8 mouse cellular contexts compared by ENCODE assay signal in genomic region chr19:26746709-26747467, GRCm38 (mm10).
DNase-seq lines count a peak whose midpoint lies in the region; ATAC-seq and TF ChIP-seq lines count a peak whose summit lies in the region.

No protein-coding gene starts in this region.

- TF ChIP-seq CTCF in thymus, adult 2 months (IDR thresholded peaks at IDR 0.05; ENCODE audit: borderline replicate concordance, control insufficient read depth, extremely low read depth, insufficient read depth, low read length, poor library complexity) = no peak

- WGBS in thymus, adult 2 months = 42% methylated on average over 6 of the region's 6 CpGs
- WGBS in liver, embryonic 12.5 days (ENCODE audit: insufficient replicate concordance) = 58% methylated on average over 6 of the region's 6 CpGs

- H3K27me3 ChIP-seq in thymus, adult 2 months (ENCODE audit: control insufficient read depth, insufficient read depth, low read length) = no peaks in the 10 kb centered on the region
- H3K27me3 ChIP-seq in liver, embryonic 12.5 days (replicated peaks) = no peaks in the 10 kb centered on the region

- peak overlapping the region; percentile 73 for H3K4me2 ChIP-seq in liver, embryonic 12.5 days

- DNase-seq in embryo, embryonic 9.5 days (ENCODE audit: extremely low spot score) = peak; percentile 15
- DNase-seq in embryo, embryonic 10 days (ENCODE audit: low spot score) = no peak
- DNase-seq in thymus, adult 2 months = no peak
- DNase-seq in thymus, postnatal 25 days = no peak
- no peak for DNase-seq in frontal cortex, postnatal 25 days (ENCODE audit: low spot score in 2 of 2)
- DNase-seq in layer of hippocampus, adult 9-10 months (ENCODE audit: low spot score) = no peak
- no peak for DNase-seq in cerebellum, postnatal 25 days

- no peaks in the 10 kb centered on the region for H3K36me3 ChIP-seq in thymus, adult 2 months (ENCODE audit: control insufficient read depth, insufficient read depth, low read length)
- H3K36me3 ChIP-seq in liver, embryonic 12.5 days = no peaks in the 10 kb centered on the region

- peak overlapping the region; percentile 66; the same call in 1 of the 2 replicates for H3K9ac ChIP-seq in liver, embryonic 12.5 days

- no peak for TF ChIP-seq POLR2A in thymus, adult 2 months (IDR thresholded peaks at IDR 0.05; ENCODE audit: control insufficient read depth, extremely low read depth, insufficient read depth, low read length, poor library complexity)

- ATAC-seq in liver, embryonic 12.5 days = no peak

- H3K4me3 ChIP-seq in thymus, adult 2 months (ENCODE audit: control insufficient read depth, insufficient read depth, low read length) = no peak overlapping the region
- peak overlapping the region; percentile 58 for H3K4me3 ChIP-seq in liver, embryonic 12.5 days

- peaks cover 7% of the 10 kb centered on the region for H3K4me1 ChIP-seq in thymus, adult 2 months (replicated peaks; ENCODE audit: control insufficient read depth, insufficient read depth, low read length)
- peaks cover 12% of the 10 kb centered on the region for H3K4me1 ChIP-seq in liver, embryonic 12.5 days

- peak overlapping the region; percentile 76 for H3K27ac ChIP-seq in thymus, adult 2 months (ENCODE audit: control insufficient read depth, insufficient read depth, low read length)
- H3K27ac ChIP-seq in liver, embryonic 12.5 days = peak overlapping the region; percentile 80

- H3K9me3 ChIP-seq in liver, embryonic 12.5 days (replicated peaks) = no peaks in the 10 kb centered on the region
